Mouse (Mus musculus) lung, embryonic 16.5 days (tissue): ENCODE measurements around the gene Gm21976. TPM values are rescaled to one million over a fixed set of nuclear protein-coding genes. Genes with fewer than 3 reads are reported as not detected.
A peak's percentile ranks its signal among the peaks of the same experiment; 100 is the strongest.

Experiments used
- ATAC-seq: fragments of 200-750 bp; cut with Nextera tagmentation; 2 replicates; pipeline ENCODE4 v1.8.0; 2017; ENCODE audit warnings: low read depth, mild to moderate bottlenecking, moderate library complexity
- H3K27ac ChIP-seq: fragments of 300-500 bp; sonication (generic); 2 replicates; pipeline ENCODE4 v1.5.1; 2014; ENCODE audit warnings: mild to moderate bottlenecking, control low read depth, low read length
- H3K27me3 ChIP-seq: fragments of 300-500 bp; sonication (generic); 2 replicates; pipeline ENCODE4 v1.6.1; 2014; ENCODE audit warnings: low read depth, low read length, mixed read lengths; ENCODE audit not compliant: control insufficient read depth, insufficient read depth
- H3K36me3 ChIP-seq: fragments of 300-500 bp; sonication (generic); 2 replicates; pipeline ENCODE4 v1.6.1; 2014; ENCODE audit warnings: low read length; ENCODE audit not compliant: control insufficient read depth, insufficient read depth
- H3K4me1 ChIP-seq: fragments of 300-500 bp; sonication (generic); replicated peaks from 2 replicates; pipeline ENCODE4 v1.6.1; 2014; ENCODE audit warnings: low read length, mixed read lengths; ENCODE audit not compliant: control insufficient read depth, insufficient read depth
- H3K4me2 ChIP-seq: fragments of 300-500 bp; sonication (generic); 2 replicates; pipeline ENCODE4 v1.6.1; 2014; ENCODE audit warnings: low read depth, low read length, control low read depth
- H3K4me3 ChIP-seq: fragments of 300-500 bp; sonication (generic); 2 replicates; pipeline ENCODE4 v1.5.1; 2014; ENCODE audit warnings: mild to moderate bottlenecking, low read length, control low read depth
- H3K9ac ChIP-seq: fragments of 300-500 bp; sonication (generic); 2 replicates; pipeline ENCODE4 v1.6.1; 2014; ENCODE audit warnings: low read length, control low read depth
- H3K9me3 ChIP-seq: fragments of 300-500 bp; sonication (generic); 2 replicates; pipeline ENCODE4 v1.6.1; 2016; ENCODE audit warnings: low read length; ENCODE audit not compliant: control insufficient read depth
- WGBS: fragments of 180-500 bp; shearing (Covaris S2); extraction: QIAGEN DNeasy Blood & Tissue Kit; methylation state at CpG from one replicate; pipeline ENCODE4 v1.1.7; 2014; 5-methylcytosine and 5-hydroxymethylcytosine counted together
- polyA plus RNA-seq: library from polyadenylated mRNA; unstranded; fragments of >200 nt; fragmentation: Nextera tagmentation; extraction: Ambion mirVana; gene quantifications from 2 replicates; pipeline ENCODE4 v1.2.1, GENCODE M21; 2015

Gene Gm21976
- polyA plus RNA-seq, 1 experiment from 2014 or later, result not detected

DNA sequence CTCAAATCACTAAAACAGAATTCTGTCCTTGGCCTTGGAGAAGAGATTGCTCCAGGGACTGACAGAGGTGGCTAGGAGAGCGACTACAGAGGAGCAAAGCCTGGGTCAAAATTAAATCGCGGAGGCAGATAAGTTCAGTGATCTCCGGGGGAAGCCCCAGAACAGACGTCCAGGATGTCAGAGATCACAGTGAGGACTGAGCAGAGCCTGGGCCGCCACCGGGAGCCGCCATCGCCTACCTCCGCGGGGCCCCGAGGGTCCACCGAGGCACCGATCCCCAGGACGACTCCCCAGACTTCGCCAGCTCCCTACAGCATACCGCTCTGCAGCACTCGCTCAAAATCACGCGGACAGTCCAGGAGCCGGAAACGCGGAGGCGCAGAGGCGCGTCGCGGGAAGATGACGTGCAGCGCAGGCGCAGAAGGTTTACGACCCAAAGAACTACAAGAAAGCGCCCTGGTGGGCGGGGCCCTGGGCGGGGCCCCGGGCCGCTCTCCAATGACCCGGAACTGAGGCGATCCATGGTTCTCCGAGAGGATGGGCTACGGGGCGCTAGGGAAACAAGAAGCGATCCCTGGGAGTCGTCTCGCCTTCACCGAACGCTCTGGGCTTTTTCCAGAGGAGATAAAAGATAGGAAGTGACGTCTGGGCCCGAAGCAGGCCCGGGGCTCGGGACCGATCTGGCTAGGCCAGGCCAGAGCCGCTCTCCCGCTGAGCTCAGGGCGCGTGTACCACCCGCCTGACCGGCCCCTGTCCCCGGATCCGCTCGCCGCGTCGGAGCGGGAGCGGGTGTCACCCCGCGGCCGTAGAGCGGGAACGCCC, 16.8 kb upstream of the Gm21976 start, which contains the start of the genes Utp15 and Ankra2:
Utp15 (minus strand) TSS at position 406 of the 822 bp plus-strand sequence.
Ankra2 (plus strand) TSS at position 439 of the 822 bp plus-strand sequence.
- peak within 1 kb of the TSS; percentile 92 for H3K9ac ChIP-seq
- WGBS, result under 1% methylated on average over 71 of the region's 71 CpGs
- peak within 1 kb of the TSS; percentile 93 for H3K4me2 ChIP-seq
- ATAC-seq, result peak; percentile 100
- H3K9me3 ChIP-seq, result no peaks in the 10 kb centered on the region
- H3K27me3 ChIP-seq, result no peaks in the 10 kb centered on the region
- H3K27ac ChIP-seq, result peak within 1 kb of the TSS; percentile 84
- peak within 1 kb of the TSS; percentile 84 for H3K4me3 ChIP-seq
- peaks cover 10% of the 10 kb centered on the region; the same call in 1 of the 2 replicates for H3K36me3 ChIP-seq
- peaks cover 17% of the 10 kb centered on the region for H3K4me1 ChIP-seq

DNA sequence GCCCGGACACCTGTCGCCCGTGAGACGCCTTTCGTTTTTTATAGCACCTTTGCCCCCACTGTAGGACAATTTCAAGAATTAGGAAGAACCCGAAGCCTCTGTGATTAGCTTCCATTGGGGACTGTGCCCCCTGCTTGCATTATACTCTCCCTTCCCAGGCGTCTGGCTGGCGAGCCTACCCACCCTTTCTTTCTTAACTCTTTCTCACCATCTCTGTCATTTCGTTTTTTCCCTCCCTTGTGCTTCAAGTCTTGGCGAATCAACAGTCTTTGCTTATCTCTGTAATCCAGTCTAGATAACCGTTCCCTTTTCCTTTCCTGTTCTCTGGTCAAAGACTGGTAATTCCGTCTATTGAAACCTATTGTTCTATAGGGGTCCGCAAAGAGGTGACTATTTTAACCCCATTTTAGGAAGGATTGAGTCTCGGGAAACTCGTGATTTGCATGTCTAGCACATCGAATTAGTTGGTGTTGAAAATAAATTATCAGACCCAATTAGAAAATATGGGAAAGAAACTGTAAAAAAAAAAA, 16.2 kb upstream of the Gm21976 start:
- Histone ChIP-seq H3K9ac (peak overlapping the region; percentile 81), H3K4me1 (peaks cover 17% of the 10 kb centered on the region), H3K4me3 (peak overlapping the region; percentile 84), H3K27ac (peak overlapping the region; percentile 84), H3K36me3 (peaks cover 10% of the 10 kb centered on the region; the same call in 1 of the 2 replicates), H3K9me3 (no peaks in the 10 kb centered on the region), H3K4me2 (peak overlapping the region; percentile 71), H3K27me3 (no peaks in the 10 kb centered on the region)
- 1% methylated on average over 16 of the region's 16 CpGs for WGBS
- ATAC-seq, result peak; percentile 39

- Histone ChIP-seq H3K27ac (no peak overlapping the region), H3K36me3 (peaks cover 11% of the 10 kb centered on the region), H3K9ac (peak overlapping the region; percentile 81; the same call in 1 of the 2 replicates), H3K4me2 (peak overlapping the region; percentile 71), H3K4me1 (peaks cover 17% of the 10 kb centered on the region), H3K27me3 (no peaks in the 10 kb centered on the region), H3K9me3 (no peaks in the 10 kb centered on the region), H3K4me3 (peak overlapping the region; percentile 84)
- WGBS, result 28% methylated on average over 5 of the region's 5 CpGs
- no peak for ATAC-seq
Measured at GRCm38 (mm10) chr13:98264111-98264510, 15.6 kb upstream of the Gm21976 start.

- Histone ChIP-seq H3K9ac (no peak overlapping the region), H3K4me3 (no peak overlapping the region), H3K36me3 (peaks cover 15% of the 10 kb centered on the region), H3K4me1 (no peaks in the 10 kb centered on the region), H3K9me3 (no peaks in the 10 kb centered on the region), H3K4me2 (no peak overlapping the region), H3K27me3 (no peaks in the 10 kb centered on the region), H3K27ac (no peak overlapping the region)
- WGBS, result 89% methylated on average over 9 of the region's 9 CpGs
- ATAC-seq, result no peak
Measured at GRCm38 (mm10) chr13:98274023-98274422, 5.7 kb upstream of the Gm21976 start.

- no peak for ATAC-seq
- Histone ChIP-seq H3K36me3 (peaks cover 15% of the 10 kb centered on the region), H3K4me2 (no peak overlapping the region), H3K27me3 (no peaks in the 10 kb centered on the region), H3K9me3 (no peaks in the 10 kb centered on the region), H3K4me1 (no peaks in the 10 kb centered on the region), H3K9ac (no peak overlapping the region), H3K4me3 (no peak overlapping the region), H3K27ac (no peak overlapping the region)
- WGBS, result 76% methylated on average over 4 of the region's 4 CpGs
Measured at GRCm38 (mm10) chr13:98275646-98276045, 4.0 kb upstream of the Gm21976 start.

DNA sequence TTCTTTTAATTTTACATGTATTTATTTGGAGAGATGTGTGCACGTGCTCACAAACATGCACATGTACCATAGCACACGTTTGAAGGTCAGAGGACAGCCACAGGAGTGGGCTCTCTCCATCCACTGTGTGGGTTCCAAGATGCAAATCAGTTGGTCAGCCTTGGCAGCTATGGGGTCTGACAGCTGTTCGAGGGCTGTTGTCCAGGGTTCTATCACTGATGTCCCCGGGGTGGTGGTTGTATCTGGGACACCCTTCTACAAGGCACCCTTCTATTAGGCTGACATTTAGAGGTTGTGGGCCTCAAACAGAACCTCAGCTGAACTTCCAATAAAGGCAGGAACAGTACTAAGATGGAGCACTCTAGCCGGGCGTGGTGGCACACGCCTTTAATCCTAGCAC, 3.4 kb upstream of the Gm21976 start:
- H3K4me1 ChIP-seq, result no peaks in the 10 kb centered on the region
- H3K9me3 ChIP-seq, result no peaks in the 10 kb centered on the region
- H3K4me3 ChIP-seq, result no peak overlapping the region
- no peak overlapping the region for H3K9ac ChIP-seq
- no peak for ATAC-seq
- H3K36me3 ChIP-seq, result peaks cover 15% of the 10 kb centered on the region
- no peak overlapping the region for H3K4me2 ChIP-seq
- 84% methylated on average over 7 of the region's 7 CpGs for WGBS
- no peak overlapping the region for H3K27ac ChIP-seq
- H3K27me3 ChIP-seq, result no peaks in the 10 kb centered on the region

DNA sequence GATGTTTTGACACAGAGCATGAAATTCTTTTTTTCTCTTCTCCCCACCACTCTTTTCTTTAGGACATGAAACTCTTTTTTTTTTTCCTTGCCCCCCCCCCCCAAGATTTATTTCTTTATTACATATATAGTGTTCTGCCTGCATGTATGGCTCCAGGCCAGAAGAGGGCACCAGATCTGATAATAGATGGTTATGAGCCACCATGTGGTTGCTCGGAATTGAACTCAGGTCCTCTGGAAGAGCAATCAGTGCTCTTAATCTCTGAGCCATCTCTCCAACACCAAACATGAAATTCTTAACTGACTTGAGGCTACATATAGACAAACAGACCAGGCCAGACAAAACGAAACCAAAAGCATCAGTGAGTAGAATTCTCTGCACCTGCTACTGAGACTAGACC, 2.2 kb upstream of the Gm21976 start:
- no peak overlapping the region for H3K4me2 ChIP-seq
- H3K36me3 ChIP-seq, result peaks cover 6% of the 10 kb centered on the region

DNA sequence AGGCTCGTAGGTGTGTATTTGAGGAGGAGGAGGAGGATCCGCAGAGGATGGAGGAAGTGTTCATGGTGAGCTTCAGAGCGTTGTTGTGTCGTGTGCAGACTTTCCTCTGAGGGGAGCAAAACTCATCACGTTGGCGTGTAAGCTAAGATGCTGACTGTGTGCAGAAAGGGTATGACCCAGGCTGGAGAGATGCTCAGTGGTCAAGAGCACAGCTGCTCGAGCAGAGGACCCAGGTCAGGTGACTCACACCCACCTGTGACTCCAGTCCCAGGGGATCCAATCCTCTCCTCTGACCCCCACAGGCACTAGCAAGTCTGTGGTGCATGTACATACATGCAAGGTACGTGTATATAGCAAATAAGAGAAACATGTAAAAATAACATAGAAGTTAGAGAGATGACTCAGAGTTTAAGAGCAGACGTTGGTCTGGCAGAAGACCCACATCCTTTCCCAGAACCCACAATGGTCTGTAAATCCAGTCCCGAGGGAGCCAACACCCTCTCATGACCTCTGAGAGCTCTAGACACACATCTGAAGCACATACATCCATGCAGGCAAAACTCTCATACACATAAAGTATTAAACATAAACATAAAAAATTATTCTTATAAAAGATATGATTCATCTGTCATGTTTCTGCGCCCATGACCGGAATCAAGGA, 1.4 kb downstream of the Gm21976 start:
- WGBS, result 66% methylated on average over 12 of the region's 12 CpGs
- Histone ChIP-seq H3K4me1 (no peaks in the 10 kb centered on the region), H3K27ac (no peak overlapping the region), H3K9me3 (no peaks in the 10 kb centered on the region), H3K27me3 (no peaks in the 10 kb centered on the region), H3K4me3 (no peak overlapping the region), H3K4me2 (no peak overlapping the region), H3K36me3 (no peaks in the 10 kb centered on the region), H3K9ac (no peak overlapping the region)
- ATAC-seq, result no peak

More for the DNA sequence above, 2.2 kb upstream of the Gm21976 start:
- Histone ChIP-seq H3K4me1 (no peaks in the 10 kb centered on the region), H3K27me3 (no peaks in the 10 kb centered on the region), H3K27ac (no peak overlapping the region), H3K9ac (no peak overlapping the region), H3K4me3 (no peak overlapping the region), H3K9me3 (no peaks in the 10 kb centered on the region)
- ATAC-seq, result no peak
- 72% methylated on average over 2 of the region's 2 CpGs for WGBS

GRCm38 (mm10) chr13:98290719-98291118, 11.0 kb downstream of the Gm21976 start:
- Histone ChIP-seq H3K9me3 (no peaks in the 10 kb centered on the region), H3K36me3 (no peaks in the 10 kb centered on the region), H3K4me2 (no peak overlapping the region), H3K27me3 (no peaks in the 10 kb centered on the region), H3K27ac (no peak overlapping the region), H3K4me1 (no peaks in the 10 kb centered on the region), H3K4me3 (no peak overlapping the region), H3K9ac (no peak overlapping the region)
- WGBS, result 40% methylated on average over 2 of the region's 2 CpGs
- no peak for ATAC-seq
